Mouse (Mus musculus) urinary bladder, adult 2 months (tissue): Measurements from ENCODE around the gene Znhit6. TPM values are rescaled to one million over a fixed set of nuclear protein-coding genes. Genes with fewer than 3 reads are reported as not detected.

ENCODE experiments used
- DNase-seq: peaks from one replicate; pipeline ENCODE4 v3.0.0; 2022; ENCODE audit warnings: low spot score
- polyA plus RNA-seq: library from polyadenylated mRNA; depleted of rRNA; stranded (reverse); fragments of >200 nt; gene quantifications from 2 replicates; pipeline ENCODE4 v1.2.3, GENCODE M21; 2012

The Znhit6 gene
- polyA plus RNA-seq, 1 experiment = 15.1 TPM

- no peak for DNase-seq
These were observed 29.6 kb downstream of the Znhit6 start for GRCm38 (mm10) chr3:145605437-145606123.

DNA sequence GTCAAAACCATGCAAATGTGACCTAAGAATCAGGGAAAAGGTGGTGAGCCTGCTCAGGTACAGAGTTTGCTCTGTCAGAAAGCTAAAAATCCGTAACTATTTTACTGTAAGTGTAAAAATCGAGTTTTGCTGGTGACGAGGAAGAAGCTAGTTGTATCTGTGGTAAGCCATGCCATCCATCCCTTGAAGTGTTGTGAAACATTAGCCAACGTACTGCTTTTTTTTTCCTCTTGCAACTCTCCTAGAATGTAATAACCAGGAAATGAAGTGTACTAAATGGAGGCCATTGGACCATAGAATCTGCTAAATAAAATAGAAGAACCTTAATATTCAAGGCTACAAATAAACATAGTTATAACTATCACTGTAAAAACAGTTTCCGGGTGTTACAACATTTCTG, 32.3 kb downstream of the Znhit6 start:
- no peak for DNase-seq

DNA sequence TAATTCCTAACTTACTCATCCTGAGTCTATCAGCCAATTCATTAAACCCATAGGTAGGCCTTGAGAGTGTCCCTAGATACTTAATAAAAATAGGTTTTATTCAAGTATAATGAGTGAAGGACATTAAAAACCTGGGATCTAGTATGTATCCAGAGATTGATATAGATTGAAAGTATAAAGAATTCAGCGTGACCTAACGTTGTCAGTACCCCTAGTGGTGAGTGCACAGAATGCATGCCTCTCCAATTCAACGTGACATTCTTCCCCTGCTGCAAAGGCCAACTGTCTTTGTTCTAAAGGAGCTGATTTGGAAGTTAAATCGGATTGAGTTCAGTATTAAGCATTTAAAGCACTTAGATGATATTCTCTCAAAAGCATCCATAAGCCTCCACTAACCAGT, 36.7 kb downstream of the Znhit6 start:
- DNase-seq = no peak

DNA sequence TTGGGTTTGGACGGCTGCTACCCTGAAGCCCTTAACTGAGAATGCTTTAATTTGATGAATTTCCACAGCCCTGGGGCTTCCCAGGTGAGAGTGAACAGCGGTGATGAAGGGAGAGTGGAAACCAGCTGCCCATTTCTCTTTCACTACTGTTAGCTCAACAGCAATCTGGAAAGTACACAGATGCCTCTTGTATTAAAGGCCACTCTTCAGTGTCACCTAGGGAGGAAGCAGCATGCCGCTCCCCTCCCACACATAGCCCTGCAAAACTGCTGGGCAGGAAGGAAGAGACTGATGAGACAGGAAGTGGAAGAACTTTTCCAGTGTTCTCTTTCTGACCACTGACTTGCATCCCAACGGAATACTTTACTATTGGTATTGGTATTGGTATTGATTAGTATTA, 37.2 kb downstream of the Znhit6 start:
- no peak for DNase-seq

DNA sequence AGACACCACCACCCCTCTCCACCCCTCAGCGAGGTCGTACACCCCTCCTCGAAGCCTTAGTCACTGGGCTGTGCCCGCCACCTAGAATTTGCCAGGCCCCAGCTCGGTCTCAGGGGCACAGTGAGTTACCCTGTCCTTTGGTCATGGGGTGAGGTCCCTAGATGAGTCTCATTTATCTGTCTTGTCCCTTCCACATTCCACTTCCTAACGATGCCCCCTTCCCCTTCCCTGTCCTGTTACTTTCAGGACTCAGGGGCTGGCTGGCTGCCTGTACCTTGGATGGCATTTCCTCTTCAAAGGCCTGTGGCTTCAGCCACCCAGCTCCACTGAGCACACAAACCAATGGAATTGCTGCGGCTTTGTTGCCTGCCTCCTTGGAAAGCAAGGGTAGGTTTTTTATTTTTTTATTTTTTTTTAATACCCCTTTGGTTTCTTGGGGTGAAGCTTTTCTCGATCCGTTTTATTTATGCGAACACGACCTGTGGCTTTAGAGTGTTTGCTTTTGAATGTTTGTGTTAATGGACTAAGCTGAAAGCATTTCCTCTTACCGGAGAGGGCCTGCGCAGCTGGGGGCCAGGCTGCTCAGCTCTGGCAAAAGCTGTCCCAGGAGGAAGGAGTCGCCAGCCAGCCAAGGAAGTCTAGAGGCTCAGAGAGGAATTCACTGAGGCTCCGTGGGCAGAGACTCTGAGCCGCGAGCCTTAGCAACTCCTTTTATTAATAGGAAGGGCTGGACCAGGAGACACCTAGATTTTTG, 38.5 kb downstream of the Znhit6 start:
- no peak for DNase-seq

DNA sequence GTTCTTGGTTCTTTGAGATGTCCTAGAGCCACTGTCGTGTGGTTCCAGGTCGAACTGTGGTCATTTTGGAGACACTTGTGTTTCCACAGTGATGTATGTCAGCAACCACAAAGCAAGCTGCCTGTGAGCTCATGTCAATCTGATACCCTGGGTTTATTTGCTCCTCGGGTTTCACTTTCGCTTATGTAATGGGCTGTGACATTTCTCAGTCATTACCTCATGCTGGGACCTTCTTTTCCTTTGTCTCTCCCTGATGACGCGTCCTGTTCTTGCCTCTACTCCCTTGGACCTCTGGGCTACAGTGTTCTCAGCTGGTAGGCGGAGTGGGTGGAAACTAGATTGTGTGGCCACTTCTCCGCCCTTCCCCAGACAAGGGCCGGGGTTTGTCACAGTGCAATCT, 42.3 kb downstream of the Znhit6 start:
- no peak for DNase-seq

GRCm38 (mm10) chr3:145619621-145620365, 43.8 kb downstream of the Znhit6 start:
- DNase-seq = no peak

DNA sequence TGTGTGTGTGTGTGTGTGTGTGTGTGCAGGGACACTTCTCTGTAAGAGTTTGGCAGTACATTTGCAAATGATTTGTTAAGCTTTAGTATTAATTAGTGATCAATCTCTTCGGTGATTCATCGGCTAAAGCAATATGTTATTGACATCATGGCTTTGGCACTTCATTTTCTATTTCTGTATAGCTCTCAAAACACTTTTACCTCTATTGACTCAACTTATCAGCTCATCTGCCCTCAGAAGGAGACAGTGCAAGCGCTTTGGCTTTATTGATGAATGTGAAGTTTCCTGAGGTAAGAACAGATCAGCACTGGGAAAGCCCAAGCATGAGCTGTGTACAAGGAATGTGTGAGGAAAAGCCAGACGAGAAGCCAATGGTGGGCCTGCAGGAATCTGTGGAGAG, 45.2 kb downstream of the Znhit6 start:
- no peak for DNase-seq

GRCm38 (mm10) chr3:145623047-145623446, 47.0 kb downstream of the Znhit6 start:
- DNase-seq = no peak

- DNase-seq = no peak
These were observed 48.8 kb downstream of the Znhit6 start for GRCm38 (mm10) chr3:145624786-145625185.

DNA sequence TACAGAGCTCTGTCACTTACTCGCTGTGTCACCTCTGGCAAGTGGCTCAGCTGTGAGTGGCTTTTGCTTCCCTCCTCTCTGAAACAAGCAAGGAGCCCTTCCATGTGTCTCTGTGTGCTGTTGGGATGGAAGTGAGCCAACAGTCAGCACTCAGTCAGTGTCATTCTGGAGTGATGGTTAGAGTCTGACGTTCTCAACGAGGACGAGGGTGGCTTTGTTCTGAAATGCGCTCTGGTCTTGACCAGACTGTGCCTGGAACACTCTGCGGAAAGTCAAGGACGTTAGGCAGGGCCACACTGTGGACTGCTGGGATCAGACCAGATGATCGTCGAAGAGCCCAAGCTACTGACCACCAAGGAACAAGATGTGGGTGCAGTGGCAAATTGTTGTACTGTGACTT, 49.5 kb downstream of the Znhit6 start:
- DNase-seq = no peak

DNA sequence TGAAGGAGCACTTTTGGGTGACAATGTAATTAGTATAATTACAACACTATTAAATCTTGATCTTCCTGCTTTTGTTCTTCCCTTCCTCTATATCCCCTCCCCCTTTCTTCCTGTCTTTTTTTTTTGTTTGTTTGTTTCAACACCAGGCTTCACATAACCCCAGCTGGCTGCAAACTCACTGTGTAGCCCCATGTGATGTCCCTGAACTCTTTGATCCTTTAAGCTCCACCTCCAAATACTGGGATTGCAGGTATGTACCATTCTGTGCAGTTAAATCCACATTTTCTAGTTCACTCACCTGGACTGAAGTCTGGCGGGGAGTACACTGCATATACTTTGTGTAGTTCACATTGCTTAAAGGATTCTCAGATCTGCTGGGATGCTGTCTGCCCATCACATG, 50.1 kb downstream of the Znhit6 start:
- no peak for DNase-seq

- DNase-seq = no peak
These were observed 51.8 kb downstream of the Znhit6 start for GRCm38 (mm10) chr3:145627830-145628229.

GRCm38 (mm10) chr3:145628643-145629042, 52.6 kb downstream of the Znhit6 start:
- no peak for DNase-seq

DNA sequence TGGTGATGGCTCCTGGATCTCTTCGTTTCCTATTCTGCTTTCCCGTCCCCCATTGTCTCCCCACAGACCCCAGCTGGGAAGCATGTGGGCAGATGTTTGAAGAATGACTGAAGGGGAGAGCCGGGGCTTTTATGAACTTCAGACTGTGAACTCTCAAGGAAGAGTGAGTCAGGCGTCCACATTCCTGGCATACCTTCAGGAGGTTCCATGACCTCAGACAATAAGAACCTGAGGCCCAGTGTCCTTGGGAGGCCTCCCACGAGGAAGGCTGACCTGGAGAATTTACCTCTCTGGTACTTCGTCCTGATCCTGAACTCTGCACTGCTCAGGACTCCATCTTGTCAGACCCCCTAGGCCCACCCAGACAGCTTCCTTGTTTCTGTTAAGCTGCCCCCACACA, 56.9 kb downstream of the Znhit6 start:
- no peak for DNase-seq

DNA sequence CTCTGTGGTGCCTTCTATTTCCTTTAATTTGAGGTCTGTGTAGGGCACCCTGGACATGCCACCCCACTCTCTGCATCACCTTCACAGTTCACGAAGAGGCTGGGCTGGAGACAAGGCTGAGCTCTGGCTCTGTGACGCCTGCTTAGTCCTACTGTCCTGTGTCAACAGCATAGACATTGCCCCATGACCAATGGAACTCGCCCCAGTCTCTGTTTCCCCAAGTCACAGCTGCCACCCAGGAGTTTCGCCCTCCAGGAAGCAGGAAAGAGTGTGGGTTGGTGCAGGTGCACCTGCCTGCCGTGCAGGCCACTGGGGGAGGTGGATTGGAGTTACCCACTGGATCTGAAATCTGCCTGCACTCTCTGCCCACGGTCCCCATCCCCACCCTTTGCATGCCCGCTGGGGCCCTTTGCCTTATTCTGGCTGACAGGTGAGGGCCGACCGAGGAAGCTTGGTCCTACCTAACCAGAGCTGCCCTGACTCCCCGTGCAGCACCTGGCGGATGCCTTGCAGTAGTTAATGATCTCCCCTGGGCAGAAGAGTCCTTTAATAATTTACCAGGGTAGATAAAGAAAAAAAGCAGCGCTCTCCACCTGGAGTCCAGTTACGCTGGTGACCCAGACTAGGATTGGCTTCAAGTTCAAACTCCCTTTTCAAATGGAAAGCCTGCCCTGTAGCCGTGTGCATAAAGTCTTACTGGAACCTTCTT, 58.2 kb downstream of the Znhit6 start:
- no peak for DNase-seq

- DNase-seq = no peak
These were observed 64.2 kb downstream of the Znhit6 start for GRCm38 (mm10) chr3:145640170-145640569.

- DNase-seq = no peak
These were observed 64.6 kb downstream of the Znhit6 start for GRCm38 (mm10) chr3:145640583-145640982.

- DNase-seq = no peak
These were observed 65.2 kb downstream of the Znhit6 start for GRCm38 (mm10) chr3:145641036-145641685.

- no peak for DNase-seq
These were observed 65.9 kb downstream of the Znhit6 start for GRCm38 (mm10) chr3:145641878-145642277.

GRCm38 (mm10) chr3:145642861-145643260, 66.9 kb downstream of the Znhit6 start:
- DNase-seq = no peak

DNA sequence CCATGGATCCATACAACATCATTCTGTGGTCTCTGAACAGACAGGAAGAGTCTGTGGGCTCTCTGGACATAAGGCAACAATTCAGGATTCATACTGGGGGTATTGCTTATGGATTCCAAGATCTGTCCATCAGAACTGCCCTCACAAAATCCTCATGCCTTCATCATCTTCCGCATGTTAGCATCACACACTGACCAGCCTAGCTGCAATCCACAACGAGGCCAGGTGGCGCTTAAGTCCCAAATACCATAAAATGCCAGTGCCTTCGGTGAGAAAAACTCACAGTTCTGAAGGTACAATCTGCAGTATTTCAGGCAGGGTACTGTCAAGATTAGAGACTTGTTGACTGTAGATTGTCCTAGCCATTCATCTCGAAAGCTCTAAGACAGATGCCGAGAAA, 69.5 kb downstream of the Znhit6 start:
- no peak for DNase-seq
